Mouse (Mus musculus) spleen, adult 12 weeks (tissue): ENCODE measurements around the gene Psmd8.
A peak's percentile ranks its signal among the peaks of the same experiment; 100 is the strongest.
"Not testable (repeated sequence)": the region's sequence is repeated elsewhere in the genome, so short reads cannot be mapped to it uniquely, and the experiment has no call there.

ENCODE experiments used
- DNase-seq: peaks from one replicate; pipeline ENCODE4 v3.0.0; 2022; ENCODE audit warnings: low spot score

The Psmd8 gene

GRCm38 (mm10) chr7:29180077-29180853 lies at the start of gene Psmd8:
TSS of gene Psmd8 (minus strand) at chr7:29180701.
- DNase-seq = peak; percentile 95

- no peak for DNase-seq
These were observed 47.7 kb upstream of the Psmd8 start for GRCm38 (mm10) chr7:29228202-29228601.

- DNase-seq = no peak
These were observed 45.0 kb upstream of the Psmd8 start for GRCm38 (mm10) chr7:29225520-29225919.

GRCm38 (mm10) chr7:29224756-29225394 lies 44.4 kb upstream of the Psmd8 start:
- no peak for DNase-seq

- no peak for DNase-seq
These were observed 34.3 kb upstream of the Psmd8 start for GRCm38 (mm10) chr7:29214846-29215245.

- no peak for DNase-seq
These were observed 33.7 kb upstream of the Psmd8 start for GRCm38 (mm10) chr7:29214236-29214635.

- DNase-seq = no peak
These were observed 33.2 kb upstream of the Psmd8 start, which contains the start of gene Catsperg1 for GRCm38 (mm10) chr7:29213675-29214082. TSS of gene Catsperg1 (minus strand) at chr7:29214035.

- not testable (repeated sequence) for DNase-seq
These were observed 32.5 kb upstream of the Psmd8 start for GRCm38 (mm10) chr7:29212775-29213560.

GRCm38 (mm10) chr7:29212199-29212765 lies 31.8 kb upstream of the Psmd8 start:
- DNase-seq = no peak

GRCm38 (mm10) chr7:29211415-29212198 lies 31.1 kb upstream of the Psmd8 start:
- peak; percentile 74 for DNase-seq

- not testable (repeated sequence) for DNase-seq
These were observed 30.5 kb upstream of the Psmd8 start for GRCm38 (mm10) chr7:29211013-29211412.

GRCm38 (mm10) chr7:29202577-29202976 lies 22.1 kb upstream of the Psmd8 start:
- DNase-seq = no peak

- DNase-seq = not testable (repeated sequence)
These were observed 13.7 kb upstream of the Psmd8 start for GRCm38 (mm10) chr7:29194230-29194629.

GRCm38 (mm10) chr7:29181323-29181722 lies 822 bp upstream of the Psmd8 start:
- DNase-seq = not testable (repeated sequence)

- DNase-seq = no peak
These were observed 344 bp upstream of the Psmd8 start for GRCm38 (mm10) chr7:29180854-29181236.

- no peak for DNase-seq
These were observed 1.2 kb downstream of the Psmd8 start for GRCm38 (mm10) chr7:29179323-29179722.

GRCm38 (mm10) chr7:29178106-29178505 lies 2.4 kb downstream of the Psmd8 start:
- no peak for DNase-seq

- no peak for DNase-seq
These were observed 8.0 kb downstream of the Psmd8 start for GRCm38 (mm10) chr7:29172390-29173016.

- no peak for DNase-seq
These were observed 8.9 kb downstream of the Psmd8 start for GRCm38 (mm10) chr7:29171562-29172097.

GRCm38 (mm10) chr7:29170755-29171561 lies 9.5 kb downstream of the Psmd8 start:
- DNase-seq = no peak
